Mouse (Mus musculus): ENCODE measurements at regions not wholly inside any gene's neighbourhood (a gene's known extent, or its start where the extent isn't known, plus 50 kb on each side); places are given as distances from the start of the nearest gene placed in this dataset.

GRCm38 (mm10) chr5:106789136-106789535 is 92.0 kb upstream of the Zfp644 start:
- intact Hi-C loops (cut with DNase I): loop anchor here (5.0 kb wide), 2 partner anchors 327 to 422 kb away; no protein-coding TSS in a partner anchor
- no peak for DNase-seq

GRCm38 (mm10) chr5:106785065-106785464 is 88.0 kb upstream of the Zfp644 start:
- intact Hi-C loops (cut with DNase I): loop anchor here (5.0 kb wide), 2 partner anchors 323 to 418 kb away; no protein-coding TSS in a partner anchor
- DNase-seq: no peak

- intact Hi-C loops (cut with DNase I): no loop called here
- DNase-seq: no peak
Observed at GRCm38 (mm10) chr5:106783864-106784609, 87.0 kb upstream of the Zfp644 start.

- no peak for DNase-seq
- intact Hi-C loops (cut with DNase I): no loop called here
Observed at GRCm38 (mm10) chr5:106780749-106781148, 83.7 kb upstream of the Zfp644 start.

GRCm38 (mm10) chr5:106778176-106778781 is 81.2 kb upstream of the Zfp644 start:
- no peak for DNase-seq
- intact Hi-C loops (cut with DNase I): no loop called here

GRCm38 (mm10) chr5:106775010-106775693 is 78.1 kb upstream of the Zfp644 start:
- no peak for DNase-seq
- intact Hi-C loops (cut with DNase I): no loop called here

GRCm38 (mm10) chr5:106773201-106773934 is 76.3 kb upstream of the Zfp644 start:
- intact Hi-C loops (cut with DNase I): no loop called here
- no peak for DNase-seq

GRCm38 (mm10) chr5:106771029-106771428 is 73.9 kb upstream of the Zfp644 start:
- intact Hi-C loops (cut with DNase I): no loop called here
- no peak for DNase-seq

- intact Hi-C loops (cut with DNase I): no loop called here
Observed at GRCm38 (mm10) chr5:106765335-106765734, 68.2 kb upstream of the Zfp644 start.

GRCm38 (mm10) chr5:106763283-106763682 is 66.2 kb upstream of the Zfp644 start:
- DNase-seq: no peak
- intact Hi-C loops (cut with DNase I): no loop called here

More at GRCm38 (mm10) chr5:106765335-106765734, 68.2 kb upstream of the Zfp644 start:
- DNase-seq: no peak

GRCm38 (mm10) chr5:106758036-106758435 is 60.9 kb upstream of the Zfp644 start:
- intact Hi-C loops (cut with DNase I): no loop called here
- no peak for DNase-seq

GRCm38 (mm10) chr5:106757436-106757835 is 60.3 kb upstream of the Zfp644 start:
- intact Hi-C loops (cut with DNase I): no loop called here
- DNase-seq: no peak

- intact Hi-C loops (cut with DNase I): no loop called here
- no peak for DNase-seq
Observed at GRCm38 (mm10) chr5:106756937-106757371, 59.9 kb upstream of the Zfp644 start.

- intact Hi-C loops (cut with DNase I): no loop called here
- DNase-seq: no peak
Observed at GRCm38 (mm10) chr5:106753289-106753688, 56.2 kb upstream of the Zfp644 start.

GRCm38 (mm10) chr5:106750168-106750567 is 53.1 kb upstream of the Zfp644 start:
- intact Hi-C loops (cut with DNase I): no loop called here
- no peak for DNase-seq

- intact Hi-C loops (cut with DNase I): no loop called here
- no peak for DNase-seq
Observed at GRCm38 (mm10) chr5:106748527-106749138, 51.5 kb upstream of the Zfp644 start.
